Mouse (Mus musculus) fat pad, adult 2 months (tissue): Measurements from ENCODE around the gene Pla2g3.

Experiments
- DNase-seq: peaks from one replicate; pipeline ENCODE4 v3.0.0-alpha.2; 2011; ENCODE audit warnings: low read depth, low spot score; ENCODE audit errors: extremely low read depth

Pla2g3 gene

DNA sequence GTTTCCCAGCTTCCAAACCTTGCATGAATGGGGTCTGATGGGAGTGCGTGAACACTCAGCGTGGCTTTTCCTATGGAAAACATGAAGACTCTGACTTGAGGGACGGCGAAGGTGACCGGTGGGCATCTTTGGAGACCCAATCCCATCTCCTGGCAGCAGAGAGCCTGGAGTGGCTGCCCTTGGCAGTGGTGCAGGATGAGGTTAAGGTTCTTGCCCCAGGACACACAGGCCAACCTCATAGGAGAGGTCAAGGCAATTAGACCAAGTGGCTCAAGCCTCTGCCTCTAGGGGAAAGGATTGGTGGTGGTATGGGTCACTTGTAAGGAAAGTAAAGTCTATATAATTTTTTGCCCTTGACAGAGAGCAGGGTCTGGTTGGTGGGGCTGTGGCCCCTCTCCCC, 48.0 kb downstream of the Pla2g3 start:
- no peak for DNase-seq

GRCm38 (mm10) chr11:3536745-3537333, 48.8 kb downstream of the Pla2g3 start:
- DNase-seq: no peak

DNA sequence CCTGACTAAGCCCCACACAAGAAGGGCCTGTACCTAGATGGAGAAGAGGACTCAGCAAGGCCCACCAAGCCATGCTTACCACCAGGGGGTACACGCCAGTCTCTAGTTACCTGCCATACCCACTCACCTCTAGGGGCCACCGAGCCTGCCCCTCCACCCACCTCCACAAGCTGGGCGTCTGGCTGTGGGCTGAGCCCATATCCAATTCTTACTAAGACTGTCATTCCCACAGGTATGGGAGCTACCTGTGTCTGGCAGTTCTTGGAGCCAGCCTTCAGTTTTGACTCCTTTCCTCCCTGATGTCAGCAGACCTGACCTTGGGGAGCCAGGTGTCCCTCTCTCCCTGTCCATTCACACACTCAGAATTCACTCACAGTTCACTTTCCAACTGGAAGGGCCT, 49.6 kb downstream of the Pla2g3 start:
- DNase-seq: no peak

GRCm38 (mm10) chr11:3538341-3538740, 50.3 kb downstream of the Pla2g3 start:
- no peak for DNase-seq

- DNase-seq: peak; percentile 65
Observed at GRCm38 (mm10) chr11:3539111-3539825, 51.2 kb downstream of the Pla2g3 start.

GRCm38 (mm10) chr11:3539826-3540196, 51.7 kb downstream of the Pla2g3 start:
- DNase-seq: no peak

DNA sequence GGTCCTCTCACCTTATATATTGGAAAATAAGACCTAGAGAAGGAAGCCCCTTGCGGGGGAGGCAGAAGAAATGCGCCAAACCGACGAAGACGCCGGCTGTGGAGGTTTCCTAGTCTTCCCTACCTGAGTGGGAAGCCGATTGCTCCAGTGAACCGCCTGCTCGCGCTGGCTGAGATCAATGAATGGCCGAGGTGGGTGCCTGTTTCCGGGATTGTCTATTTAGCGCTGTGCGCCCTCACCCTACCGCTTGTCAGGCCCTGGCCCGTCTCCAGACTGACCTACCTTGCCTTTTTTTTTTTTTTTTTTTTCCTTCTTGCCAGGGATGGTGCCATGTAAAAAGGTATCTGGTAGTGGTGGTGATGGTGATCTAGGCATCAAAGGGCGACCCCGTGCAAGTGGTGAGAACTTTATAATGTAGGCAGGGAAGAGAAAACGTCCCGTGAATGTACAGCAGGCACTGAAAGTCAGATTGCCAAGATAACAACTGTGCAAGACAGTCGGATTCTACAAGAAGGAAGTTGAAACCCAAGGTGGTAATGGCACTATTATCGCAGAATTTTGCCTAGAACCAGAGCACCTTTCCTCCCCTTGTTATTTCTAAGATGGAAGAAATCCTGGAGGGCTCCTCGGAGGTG, 52.5 kb downstream of the Pla2g3 start, which contains the start of gene Smtn:
Smtn (minus strand) TSS at position 162 of the 635 bp plus-strand sequence.
- no peak for DNase-seq

GRCm38 (mm10) chr11:3541932-3542331, 53.8 kb downstream of the Pla2g3 start:
- no peak for DNase-seq

- DNase-seq: no peak
Observed at GRCm38 (mm10) chr11:3543001-3543400, 54.9 kb downstream of the Pla2g3 start.

GRCm38 (mm10) chr11:3544409-3544808, 56.3 kb downstream of the Pla2g3 start:
- no peak for DNase-seq

GRCm38 (mm10) chr11:3545531-3546241, 57.6 kb downstream of the Pla2g3 start:
- DNase-seq: no peak

GRCm38 (mm10) chr11:3546242-3546562, 58.1 kb downstream of the Pla2g3 start:
- no peak for DNase-seq

GRCm38 (mm10) chr11:3547047-3547446, 59.0 kb downstream of the Pla2g3 start:
- DNase-seq: no peak

GRCm38 (mm10) chr11:3547969-3548368, 59.9 kb downstream of the Pla2g3 start:
- no peak for DNase-seq

DNA sequence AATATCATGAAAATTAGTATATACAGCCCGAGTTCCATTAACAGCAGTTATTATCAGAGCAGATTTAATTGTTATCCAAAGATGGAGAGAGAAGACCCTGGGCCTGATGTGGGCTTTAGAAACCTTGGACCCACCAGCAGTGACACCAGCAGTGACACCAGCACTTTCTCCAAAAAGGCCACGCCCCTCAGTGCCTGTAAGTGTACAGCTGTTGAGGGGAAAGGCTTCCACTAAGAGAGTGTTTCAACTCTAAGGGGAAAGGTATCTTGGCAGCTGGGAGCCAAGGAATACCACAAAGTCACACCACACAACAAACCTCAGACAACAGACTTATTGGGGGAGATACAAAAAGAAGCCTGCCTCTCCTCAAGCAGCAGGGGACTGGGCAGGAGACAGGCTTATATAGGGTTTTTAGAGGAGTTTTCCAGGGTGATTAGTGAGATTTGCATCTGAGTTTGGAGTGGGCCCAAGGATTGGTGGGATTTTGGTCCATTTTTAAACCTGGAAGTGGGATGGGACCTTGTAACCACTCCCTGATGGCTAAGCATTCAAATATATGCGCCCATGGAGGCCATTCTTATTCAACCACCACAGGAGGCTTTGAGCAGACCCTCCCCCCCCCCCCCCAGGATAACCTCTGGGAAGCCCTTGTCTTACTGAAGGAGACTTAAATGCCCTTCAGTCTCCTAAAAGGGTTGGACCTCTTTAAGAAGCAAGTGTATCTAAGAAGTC, 60.6 kb downstream of the Pla2g3 start:
- DNase-seq: no peak
